Mouse (Mus musculus) G1E (cell line): ENCODE measurements around the gene Dpp4.

ENCODE experiments used
- CTCF ChIP-seq: IDR thresholded peaks from 2 replicates; pipeline ENCODE4 v1.5.1; 2012; ENCODE audit warnings: low read depth, low read length, inconsistent platforms, mixed read lengths
- GATA1 ChIP-seq: IDR thresholded peaks from 2 replicates; pipeline ENCODE4 v1.6.1; 2012; ENCODE audit warnings: borderline replicate concordance, low read length, inconsistent platforms, mixed read lengths

GRCm38 (mm10) chr2:62293846-62294245 lies 118.2 kb downstream of the Dpp4 start:
- no peak for TF ChIP-seq CTCF
- TF ChIP-seq GATA1 = no peak
